Mouse (Mus musculus): Measurements from ENCODE around the gene Hist1h2bj. TPM values are rescaled to one million over a fixed set of nuclear protein-coding genes. Genes with fewer than 3 reads are reported as not detected.

Gene Hist1h2bj
- polyA plus RNA-seq, 1 experiment from 2014 or later = not detected

Other genes starting within 250 kb of the Hist1h2bj start
- gene Hist1h2bq, start 233.0 kb upstream of the Hist1h2bj start, polyA plus RNA-seq (2018) = 0.17 to 0.62 TPM in 2 of 3 replicates, not detected in the other
- not detected in 3 replicates for gene Hist1h2ao, start 232.7 kb upstream of the Hist1h2bj start, polyA plus RNA-seq (2018)
- 1.4 TPM in 1 of 3 replicates, not detected in the others for gene Hist1h4m, start 231.5 kb upstream of the Hist1h2bj start, polyA plus RNA-seq (2018)
- not detected in 3 replicates for gene Hist1h4n, start 211.0 kb upstream of the Hist1h2bj start, polyA plus RNA-seq (2018)
- 13.7 to 51.2 TPM (median 37.0 TPM) in 3 replicates for gene Hist1h2ap, start 209.7 kb upstream of the Hist1h2bj start, polyA plus RNA-seq (2018)
- 1.1 TPM in 1 of 3 replicates, not detected in the others for gene Hist1h2br, start 209.5 kb upstream of the Hist1h2bj start, polyA plus RNA-seq (2018)
- 0.14 TPM in 1 of 3 replicates, not detected in the others for gene Zfp184, start 98.1 kb upstream of the Hist1h2bj start, polyA plus RNA-seq (2018)
- not detected in 3 replicates for gene Pom121l2, start 62.0 kb upstream of the Hist1h2bj start, polyA plus RNA-seq (2018)
- 0.52 to 2.6 TPM (median 1.3 TPM) in 3 replicates for gene Prss16, start 33.5 kb upstream of the Hist1h2bj start, polyA plus RNA-seq (2018)
- not detected in 3 replicates for gene Hist1h2ah, start 7.6 kb upstream of the Hist1h2bj start, polyA plus RNA-seq (2018)
- not detected in 3 replicates for gene Hist1h2bk, start 7.3 kb upstream of the Hist1h2bj start, polyA plus RNA-seq (2018)
- 2.6 to 11.5 TPM (median 7.3 TPM) in 3 replicates for gene Hist1h4i, start 1.9 kb upstream of the Hist1h2bj start, polyA plus RNA-seq (2018)
- not detected in 3 replicates for gene Hist1h2ag, start 270 bp upstream of the Hist1h2bj start, polyA plus RNA-seq (2018)
- gene Vmn1r188, start 41.2 kb downstream of the Hist1h2bj start, polyA plus RNA-seq (2018) = not detected in 3 replicates
- gene Vmn1r189, start 62.6 kb downstream of the Hist1h2bj start, polyA plus RNA-seq (2018) = not detected in 3 replicates
- gene Vmn1r191, start 140.8 kb downstream of the Hist1h2bj start, polyA plus RNA-seq (2018) = not detected in 3 replicates
- not detected in 3 replicates for gene Vmn1r192, start 147.9 kb downstream of the Hist1h2bj start, polyA plus RNA-seq (2018)
- gene Vmn1r193, start 179.9 kb downstream of the Hist1h2bj start, polyA plus RNA-seq (2018) = not detected in 3 replicates
- not detected in 3 replicates for gene Vmn1r194, start 201.0 kb downstream of the Hist1h2bj start, polyA plus RNA-seq (2018)
- gene Vmn1r195, start 227.3 kb downstream of the Hist1h2bj start, polyA plus RNA-seq (2018) = not detected in 3 replicates
- gene Vmn1r196, start 246.7 kb downstream of the Hist1h2bj start, polyA plus RNA-seq (2018) = not detected in 3 replicates